Mouse (Mus musculus) myocyte (in vitro differentiated cells): ENCODE measurements at regions not wholly inside any gene's neighbourhood (a gene's known extent, or its start where the extent isn't known, plus 50 kb on each side); places are given as distances from the start of the nearest gene placed in this dataset.

Experiments
- H3K27me3 ChIP-seq: one replicate; pipeline ENCODE4 v1.6.1; 2011; ENCODE audit not compliant: control insufficient read depth, insufficient read depth, insufficient read length
- H3K36me3 ChIP-seq: one replicate; pipeline ENCODE4 v1.6.1; 2011; ENCODE audit not compliant: control insufficient read depth, insufficient read depth
- H3K4me2 ChIP-seq: one replicate; pipeline ENCODE4 v1.6.1; 2011; ENCODE audit warnings: low read depth, control low read depth
- H3K4me3 ChIP-seq: one replicate; pipeline ENCODE4 v1.5.1; 2011; ENCODE audit warnings: mild to moderate bottlenecking, control low read depth, moderate library complexity
- H3K79me2 ChIP-seq: one replicate; pipeline ENCODE4 v1.6.1; 2011; ENCODE audit not compliant: control insufficient read depth, insufficient read depth
- H3ac ChIP-seq: one replicate; pipeline ENCODE4 v1.6.1; 2011; ENCODE audit not compliant: control insufficient read depth, insufficient read length
- CEBPB ChIP-seq: IDR thresholded peaks from 2 replicates; pipeline ENCODE4 v1.6.1; 2011; ENCODE audit warnings: mild to moderate bottlenecking, moderate library complexity; ENCODE audit not compliant: poor library complexity, insufficient read depth, severe bottlenecking
- E2F4 ChIP-seq: IDR thresholded peaks from one replicate; pipeline ENCODE4 v1.6.1; 2011; ENCODE audit warnings: mild to moderate bottlenecking, control low read depth, moderate library complexity; ENCODE audit not compliant: insufficient read depth
- MAX ChIP-seq: IDR thresholded peaks from one replicate; pipeline ENCODE4 v1.6.1; 2011; ENCODE audit warnings: low read depth, mild to moderate bottlenecking, control low read depth
- MYOD1 ChIP-seq, 3 experiments: IDR thresholded peaks; one replicate each; pipeline ENCODE4 v1.6.1; 2011; ENCODE audit warnings: control low read depth in 2 of 3, low read depth in 2 of 3, mild to moderate bottlenecking in 2 of 3, moderate library complexity in 1 of 3; ENCODE audit not compliant: insufficient read length in 2 of 3, control insufficient read depth in 1 of 3
- MYOG ChIP-seq, 3 experiments: IDR thresholded peaks; one replicate each; pipeline ENCODE4 v1.6.1; 2011; ENCODE audit warnings: control low read depth in 2 of 3, low read depth in 2 of 3, mild to moderate bottlenecking in 2 of 3; ENCODE audit not compliant: insufficient read length in 2 of 3, control insufficient read depth in 1 of 3, insufficient read depth in 1 of 3
- POLR2A ChIP-seq: IDR thresholded peaks from one replicate; pipeline ENCODE4 v1.6.1; 2011; ENCODE audit warnings: low read depth, mild to moderate bottlenecking, control low read depth, moderate library complexity; ENCODE audit not compliant: insufficient read length
- POLR2AphosphoS2 ChIP-seq: IDR thresholded peaks from one replicate; pipeline ENCODE4 v1.6.1; 2011; ENCODE audit warnings: low read depth, control low read depth; ENCODE audit not compliant: insufficient read length
- REST ChIP-seq: IDR thresholded peaks from one replicate; pipeline ENCODE4 v1.6.1; 2011; ENCODE audit warnings: mild to moderate bottlenecking, control low read depth, moderate library complexity; ENCODE audit not compliant: insufficient read depth, insufficient read length
- SRF ChIP-seq: IDR thresholded peaks from one replicate; pipeline ENCODE4 v1.6.1; 2011; ENCODE audit warnings: low read depth; ENCODE audit not compliant: control insufficient read depth, insufficient read length
- TCF12 ChIP-seq: IDR thresholded peaks from one replicate; pipeline ENCODE4 v1.6.1; 2011; ENCODE audit warnings: mild to moderate bottlenecking, control low read depth; ENCODE audit not compliant: poor library complexity, insufficient read depth, severe bottlenecking
- TCF3 ChIP-seq: IDR thresholded peaks from one replicate; pipeline ENCODE4 v1.6.1; 2011; ENCODE audit warnings: low read depth, control low read depth; ENCODE audit not compliant: insufficient read length
- USF1 ChIP-seq: IDR thresholded peaks from one replicate; pipeline ENCODE4 v1.6.1; 2011; ENCODE audit warnings: low read depth, mild to moderate bottlenecking, control low read depth, moderate library complexity

GRCm38 (mm10) chr1:71925501-71925900 lies 272.5 kb upstream of the Fn1 start:
- TF ChIP-seq POLR2A (no peak), TCF12 (no peak), SRF (no peak), USF1 (no peak), CEBPB (no peak), TCF3 (no peak), MYOG (IDR thresholded peaks at IDR 0.05; ENCODE audit: control insufficient read depth in 1 of 3, insufficient read depth in 1 of 3, insufficient read length in 2 of 3, low read depth in 2 of 3) (no peak)
- no peak overlapping the region for H3ac ChIP-seq
- H3K36me3 ChIP-seq = no peaks in the 10 kb centered on the region
- no peaks in the 10 kb centered on the region for H3K79me2 ChIP-seq
- H3K27me3 ChIP-seq = no peaks in the 10 kb centered on the region
- H3K4me3 ChIP-seq = no peak overlapping the region
- no peak overlapping the region for H3K4me2 ChIP-seq

DNA sequence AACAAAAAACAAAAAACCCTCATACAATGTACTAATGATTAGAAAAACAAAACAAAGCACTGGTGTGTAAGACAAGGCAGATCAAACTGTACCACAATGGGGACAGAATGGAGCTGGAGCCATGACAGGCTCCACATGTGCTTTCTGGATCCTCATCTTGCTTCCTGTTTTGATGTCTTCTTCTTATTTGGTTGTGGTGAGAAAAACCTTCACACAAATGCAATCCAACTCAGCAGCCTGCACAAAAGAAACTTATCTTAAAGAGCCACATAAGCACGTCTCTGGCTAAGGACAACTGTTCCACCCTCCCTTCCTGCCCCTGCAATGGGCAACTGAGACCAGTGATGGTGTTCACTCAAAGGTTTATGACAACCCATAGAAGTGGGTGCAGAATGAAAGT lies 271.9 kb upstream of the Fn1 start:
- no peaks in the 10 kb centered on the region for H3K36me3 ChIP-seq
- H3K4me3 ChIP-seq = no peak overlapping the region
- H3K79me2 ChIP-seq = no peaks in the 10 kb centered on the region
- H3K4me2 ChIP-seq = no peak overlapping the region
- TF ChIP-seq TCF3 (no peak), CEBPB (no peak), MAX (no peak), POLR2AphosphoS2 (no peak), MYOG (IDR thresholded peaks at IDR 0.05; ENCODE audit: control insufficient read depth in 1 of 3, insufficient read depth in 1 of 3, insufficient read length in 2 of 3, low read depth in 2 of 3) (no peak), USF1 (no peak), E2F4 (no peak), REST (no peak), SRF (no peak), MYOD1 (IDR thresholded peaks at IDR 0.05; ENCODE audit: control insufficient read depth in 1 of 3, insufficient read length in 2 of 3, low read depth in 2 of 3) (no peak), POLR2A (no peak), TCF12 (no peak)
- no peak overlapping the region for H3ac ChIP-seq
- no peaks in the 10 kb centered on the region for H3K27me3 ChIP-seq

GRCm38 (mm10) chr1:71923731-71924130 lies 270.7 kb upstream of the Fn1 start:
- Histone ChIP-seq H3K4me3 (no peak overlapping the region), H3K27me3 (no peaks in the 10 kb centered on the region), H3K36me3 (no peaks in the 10 kb centered on the region), H3K4me2 (no peak overlapping the region), H3ac (no peak overlapping the region), H3K79me2 (no peaks in the 10 kb centered on the region)
- TF ChIP-seq USF1 = no peak
- no peak for TF ChIP-seq MYOG (IDR thresholded peaks at IDR 0.05; ENCODE audit: control insufficient read depth in 1 of 3, insufficient read depth in 1 of 3, insufficient read length in 2 of 3, low read depth in 2 of 3)
- no peak for TF ChIP-seq CEBPB
- no peak for TF ChIP-seq MAX
- TF ChIP-seq TCF3 = no peak
- no peak for TF ChIP-seq REST
- no peak for TF ChIP-seq E2F4
- TF ChIP-seq SRF = no peak
- TF ChIP-seq POLR2A = no peak
- no peak for TF ChIP-seq MYOD1 (IDR thresholded peaks at IDR 0.05; ENCODE audit: control insufficient read depth in 1 of 3, insufficient read length in 2 of 3, low read depth in 2 of 3)
- no peak for TF ChIP-seq TCF12
- no peak for TF ChIP-seq POLR2AphosphoS2

GRCm38 (mm10) chr1:71921456-71921855 lies 268.5 kb upstream of the Fn1 start:
- TF ChIP-seq SRF = no peak
- no peak for TF ChIP-seq USF1
- no peak for TF ChIP-seq POLR2A
- no peak for TF ChIP-seq TCF12
- no peak for TF ChIP-seq MYOG (IDR thresholded peaks at IDR 0.05; ENCODE audit: control insufficient read depth in 1 of 3, insufficient read depth in 1 of 3, insufficient read length in 2 of 3, low read depth in 2 of 3)
- TF ChIP-seq MYOD1 (IDR thresholded peaks at IDR 0.05; ENCODE audit: control insufficient read depth in 1 of 3, insufficient read length in 2 of 3, low read depth in 2 of 3) = no peak
- no peak for TF ChIP-seq E2F4
- no peak for TF ChIP-seq REST
- TF ChIP-seq TCF3 = no peak
- TF ChIP-seq MAX = no peak
- TF ChIP-seq CEBPB = no peak
- no peak for TF ChIP-seq POLR2AphosphoS2
- no peak overlapping the region for H3ac ChIP-seq
- H3K4me2 ChIP-seq = no peak overlapping the region
- H3K4me3 ChIP-seq = no peak overlapping the region
- no peaks in the 10 kb centered on the region for H3K36me3 ChIP-seq
- H3K27me3 ChIP-seq = no peaks in the 10 kb centered on the region
- H3K79me2 ChIP-seq = no peaks in the 10 kb centered on the region

GRCm38 (mm10) chr1:71919891-71920290 lies 266.9 kb upstream of the Fn1 start:
- Histone ChIP-seq H3K27me3 (no peaks in the 10 kb centered on the region), H3K79me2 (no peaks in the 10 kb centered on the region), H3K4me3 (no peak overlapping the region), H3K4me2 (no peak overlapping the region), H3ac (no peak overlapping the region), H3K36me3 (no peaks in the 10 kb centered on the region)
- TF ChIP-seq SRF = no peak
- no peak for TF ChIP-seq E2F4
- no peak for TF ChIP-seq POLR2AphosphoS2
- no peak for TF ChIP-seq MAX
- TF ChIP-seq MYOD1 (IDR thresholded peaks at IDR 0.05; ENCODE audit: control insufficient read depth in 1 of 3, insufficient read length in 2 of 3, low read depth in 2 of 3) = no peak
- no peak for TF ChIP-seq TCF3
- no peak for TF ChIP-seq CEBPB
- no peak for TF ChIP-seq MYOG (IDR thresholded peaks at IDR 0.05; ENCODE audit: control insufficient read depth in 1 of 3, insufficient read depth in 1 of 3, insufficient read length in 2 of 3, low read depth in 2 of 3)
- no peak for TF ChIP-seq REST
- TF ChIP-seq USF1 = no peak
- no peak for TF ChIP-seq TCF12
- TF ChIP-seq POLR2A = no peak
